Mouse (Mus musculus) kidney, postnatal 0 days (tissue): ENCODE results near the gene Slc25a35. TPM values are rescaled to one million over a fixed set of nuclear protein-coding genes. Genes with fewer than 3 reads are reported as not detected.
"Not testable (repeated sequence)": the region's sequence is repeated elsewhere in the genome, so short reads cannot be mapped to it uniquely, and the experiment has no call there.

Experiments
- ATAC-seq: fragments of 200-750 bp; cut with Nextera tagmentation; replicated peaks from 2 replicates; pipeline ENCODE4 v1.8.0; 2017; ENCODE audit warnings: low read depth, moderate number of reproducible peaks, moderate TSS enrichment, moderate library complexity; ENCODE audit not compliant: low FRiP score
- DNase-seq: peaks from one replicate; pipeline ENCODE4 v3.0.0-alpha.2; 2016; ENCODE audit warnings: low spot score
- H3K27ac ChIP-seq: fragments of 300-500 bp; sonication (generic); 2 replicates; pipeline ENCODE4 v1.5.1; 2014; ENCODE audit warnings: mild to moderate bottlenecking
- H3K27me3 ChIP-seq: fragments of 300-500 bp; sonication (generic); 2 replicates; pipeline ENCODE4 v1.6.1; 2014; ENCODE audit warnings: low read length, mixed read lengths; ENCODE audit not compliant: insufficient read depth
- H3K36me3 ChIP-seq: fragments of 300-500 bp; sonication (generic); 2 replicates; pipeline ENCODE4 v1.6.1; 2014; ENCODE audit warnings: low read length, mixed read lengths; ENCODE audit not compliant: insufficient read depth
- H3K4me1 ChIP-seq: fragments of 300-500 bp; sonication (generic); replicated peaks from 2 replicates; pipeline ENCODE4 v1.6.1; 2014; ENCODE audit warnings: antibody characterized with exemption, low read length, mixed read lengths; ENCODE audit not compliant: insufficient read depth
- H3K4me2 ChIP-seq: fragments of 300-500 bp; sonication (generic); 2 replicates; pipeline ENCODE4 v1.6.1; 2014; ENCODE audit warnings: mild to moderate bottlenecking, low read length, moderate library complexity, mixed read lengths
- H3K4me3 ChIP-seq: fragments of 300-500 bp; sonication (generic); replicated peaks from 2 replicates; pipeline ENCODE4 v1.5.1; 2014; ENCODE audit warnings: low read depth, low read length
- H3K9ac ChIP-seq: fragments of 300-500 bp; sonication (generic); 2 replicates; pipeline ENCODE4 v1.6.1; 2014; ENCODE audit warnings: low read depth, low read length
- H3K9me3 ChIP-seq: fragments of 300-500 bp; sonication (generic); replicated peaks from 2 replicates; pipeline ENCODE4 v1.6.1; 2016; ENCODE audit warnings: low read length, inconsistent platforms, mixed read lengths
- CTCF ChIP-seq: IDR thresholded peaks from 2 replicates; pipeline ENCODE4 v1.5.1; 2016; ENCODE audit warnings: antibody characterized with exemption, low read depth, mild to moderate bottlenecking, moderate library complexity
- WGBS: fragments of 180-500 bp; shearing (Covaris S2); extraction: QIAGEN DNeasy Blood & Tissue Kit; methylation state at CpG from one replicate; pipeline ENCODE4 v1.1.7; 2014; 5-methylcytosine and 5-hydroxymethylcytosine counted together
- polyA plus RNA-seq: library from polyadenylated mRNA; unstranded; fragments of >200 nt; fragmentation: Nextera tagmentation; extraction: Ambion mirVana; gene quantifications from 2 replicates; pipeline ENCODE4 v1.2.1, GENCODE M21; 2015

The Slc25a35 gene
- polyA plus RNA-seq, 1 experiment from 2014 or later = 11.5 TPM

DNA sequence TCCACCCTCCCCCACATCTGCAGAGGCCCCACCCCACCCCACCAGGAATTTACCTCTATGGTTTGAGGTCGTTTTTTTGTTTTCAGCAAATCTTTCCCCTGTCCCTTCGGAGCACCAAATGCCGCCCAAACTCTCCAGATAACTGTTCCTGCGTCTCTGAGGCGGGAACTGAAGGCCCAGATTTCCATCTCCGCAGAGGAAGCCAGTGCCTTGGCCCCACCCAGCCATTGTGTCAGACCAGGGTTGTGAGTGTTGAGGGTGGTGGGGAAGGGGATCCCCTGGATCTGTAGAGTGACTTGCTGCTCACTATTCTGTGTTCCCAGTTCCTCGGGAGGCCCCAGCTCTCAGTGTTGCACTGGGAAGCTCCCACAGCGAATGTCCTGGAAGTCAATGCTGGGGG lies 10.6 kb upstream of the Slc25a35 start, which contains the start of gene Arhgef15:
Gene Arhgef15, minus strand, starts transcription at position 173 of the 400 bp plus-strand sequence.
- H3K36me3 ChIP-seq = no peaks in the 10 kb centered on the region
- H3K9ac ChIP-seq = peak within 1 kb of the TSS; percentile 32
- DNase-seq = no peak
- H3K27me3 ChIP-seq = 0 out of 2 replicates have a peak, but pooled peaks cover 6% of the 10 kb centered on the region
- peak within 1 kb of the TSS; percentile 26 for H3K4me3 ChIP-seq
- H3K4me2 ChIP-seq = peak within 1 kb of the TSS; percentile 34
- TF ChIP-seq CTCF = no peak
- ATAC-seq = no peak
- H3K9me3 ChIP-seq = no peaks in the 10 kb centered on the region
- peak within 1 kb of the TSS; percentile 58 for H3K27ac ChIP-seq
- peaks cover 8% of the 10 kb centered on the region; the same call in 1 of the 2 replicates for H3K4me1 ChIP-seq
- 51% methylated on average over 8 of the region's 8 CpGs for WGBS

- H3K9ac ChIP-seq = no peak overlapping the region
- DNase-seq (no peak), ATAC-seq (no peak)
- H3K9me3 ChIP-seq = no peaks in the 10 kb centered on the region
- no peak overlapping the region; the same call in 1 of the 2 replicates for H3K4me2 ChIP-seq
- no peak overlapping the region for H3K4me3 ChIP-seq
- no peaks in the 10 kb centered on the region for H3K36me3 ChIP-seq
- WGBS = 50% methylated on average over 1 of the region's 1 CpGs
- H3K27me3 ChIP-seq = 0 out of 2 replicates have a peak, but pooled peaks cover 6% of the 10 kb centered on the region
- TF ChIP-seq CTCF = no peak
- H3K27ac ChIP-seq = no peak overlapping the region
- H3K4me1 ChIP-seq = peaks cover 8% of the 10 kb centered on the region; the same call in 1 of the 2 replicates
Observed at GRCm38 (mm10) chr11:68957971-68958370, 10.0 kb upstream of the Slc25a35 start.

DNA sequence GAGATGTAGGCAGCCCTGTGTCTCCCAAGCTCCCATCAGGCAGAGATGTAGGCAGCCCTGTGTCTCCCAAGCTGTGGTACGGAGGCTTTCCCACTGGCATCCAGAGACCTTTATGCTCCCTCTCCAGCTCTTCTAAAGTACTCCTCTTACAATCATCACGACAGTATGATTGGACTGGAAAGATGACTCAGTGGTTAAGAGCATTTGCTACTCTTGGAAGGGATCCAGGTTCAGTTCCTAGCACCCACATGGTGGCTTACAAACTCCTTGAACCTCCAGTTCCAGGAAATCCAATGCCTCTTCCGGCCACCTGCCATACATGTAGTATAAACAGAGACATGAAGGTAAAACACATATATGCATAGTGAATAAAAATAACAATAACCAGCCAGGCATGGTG lies 6.3 kb upstream of the Slc25a35 start:
- no peak for ATAC-seq
- Histone ChIP-seq H3K27ac (no peak overlapping the region), H3K27me3 (no peaks in the 10 kb centered on the region), H3K4me1 (no peaks in the 10 kb centered on the region), H3K4me2 (no peak overlapping the region), H3K9me3 (no peaks in the 10 kb centered on the region), H3K4me3 (no peak overlapping the region), H3K9ac (no peak overlapping the region), H3K36me3 (no peaks in the 10 kb centered on the region)
- no peak for DNase-seq
- WGBS = 71% methylated on average over 3 of the region's 3 CpGs
- no peak for TF ChIP-seq CTCF

GRCm38 (mm10) chr11:68962159-68962558 lies 5.8 kb upstream of the Slc25a35 start:
- 22% methylated on average over 11 of the region's 11 CpGs for WGBS
- H3K4me3 ChIP-seq, H3K4me1 ChIP-seq, H3K27me3 ChIP-seq, H3K9me3 ChIP-seq, H3K9ac ChIP-seq, H3K27ac ChIP-seq, DNase-seq, H3K36me3 ChIP-seq, ATAC-seq, H3K4me2 ChIP-seq: not testable (repeated sequence)

GRCm38 (mm10) chr11:68963405-68963804 lies 4.5 kb upstream of the Slc25a35 start:
- Histone ChIP-seq H3K27me3 (no peaks in the 10 kb centered on the region), H3K4me1 (peaks cover 2% of the 10 kb centered on the region; the same call in 1 of the 2 replicates), H3K4me3 (no peak overlapping the region), H3K9ac (no peak overlapping the region), H3K9me3 (no peaks in the 10 kb centered on the region), H3K36me3 (no peaks in the 10 kb centered on the region), H3K27ac (no peak overlapping the region), H3K4me2 (no peak overlapping the region)
- DNase-seq (no peak), ATAC-seq (no peak)
- WGBS = 78% methylated on average over 2 of the region's 2 CpGs
- TF ChIP-seq CTCF = no peak

DNA sequence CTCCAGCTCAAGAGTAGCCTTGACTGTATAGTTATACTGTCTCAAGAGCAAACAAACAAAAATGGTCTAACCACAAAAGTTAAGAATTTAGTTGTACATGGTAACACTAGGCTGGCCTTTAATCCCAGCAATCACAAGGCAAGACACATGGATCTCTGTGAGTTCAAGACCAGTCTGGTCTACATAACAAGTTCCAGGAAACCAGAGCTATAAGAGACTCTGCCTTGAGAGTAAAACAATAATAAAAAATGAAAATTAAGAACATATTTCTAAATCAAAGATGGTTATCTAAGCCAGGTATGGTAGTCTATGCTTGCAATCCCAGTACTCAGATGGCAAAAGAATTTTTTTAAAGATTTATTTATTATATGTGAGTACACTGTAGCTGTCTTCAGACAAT lies 2.9 kb upstream of the Slc25a35 start:
- no peaks in the 10 kb centered on the region for H3K9me3 ChIP-seq
- no peaks in the 10 kb centered on the region for H3K27me3 ChIP-seq
- H3K4me3 ChIP-seq = no peak overlapping the region
- peaks cover 6% of the 10 kb centered on the region; the same call in 1 of the 2 replicates for H3K4me1 ChIP-seq
- no peak for ATAC-seq
- H3K9ac ChIP-seq = no peak overlapping the region
- DNase-seq = no peak
- no peaks in the 10 kb centered on the region for H3K36me3 ChIP-seq
- no peak overlapping the region for H3K4me2 ChIP-seq
- TF ChIP-seq CTCF = no peak
- H3K27ac ChIP-seq = no peak overlapping the region

- no peak overlapping the region for H3K4me3 ChIP-seq
- no peak overlapping the region for H3K4me2 ChIP-seq
- 39% methylated on average over 3 of the region's 3 CpGs for whole genome bisulfite sequencing
- DNase-seq (peak; percentile 74), ATAC-seq (no peak)
- peak; percentile 69 for TF ChIP-seq CTCF
- H3K27ac ChIP-seq = no peak overlapping the region
- H3K9ac ChIP-seq = no peak overlapping the region
- no peaks in the 10 kb centered on the region for H3K27me3 ChIP-seq
- no peaks in the 10 kb centered on the region for H3K9me3 ChIP-seq
- H3K4me1 ChIP-seq = peaks cover 6% of the 10 kb centered on the region; the same call in 1 of the 2 replicates
- no peaks in the 10 kb centered on the region for H3K36me3 ChIP-seq
Observed at GRCm38 (mm10) chr11:68965845-68966244, 2.1 kb upstream of the Slc25a35 start.
